Mouse (Mus musculus) kidney, embryonic 16.5 days (tissue): Measurements from ENCODE around the gene Tmtc2. TPM values are rescaled to one million over a fixed set of nuclear protein-coding genes. Genes with fewer than 3 reads are reported as not detected.
A peak's percentile ranks its signal among the peaks of the same experiment; 100 is the strongest.

Experiments used
- ATAC-seq: fragments of 200-750 bp; cut with Nextera tagmentation; 2 replicates; pipeline ENCODE4 v1.8.0; 2017; ENCODE audit warnings: moderate TSS enrichment; ENCODE audit not compliant: low FRiP score, low TSS enrichment
- H3K27ac ChIP-seq: fragments of 300-500 bp; sonication (generic); 2 replicates; pipeline ENCODE4 v1.5.1; 2014; ENCODE audit warnings: low read length
- H3K27me3 ChIP-seq: fragments of 300-500 bp; sonication (generic); 2 replicates; pipeline ENCODE4 v1.6.1; 2014; ENCODE audit warnings: low read length, control low read depth, mixed read lengths; ENCODE audit not compliant: insufficient read depth
- H3K36me3 ChIP-seq: fragments of 300-500 bp; sonication (generic); 2 replicates; pipeline ENCODE4 v1.6.1; 2014; ENCODE audit warnings: low read length, control low read depth, mixed read lengths; ENCODE audit not compliant: insufficient read depth
- H3K4me1 ChIP-seq: fragments of 300-500 bp; sonication (generic); 2 replicates; pipeline ENCODE4 v1.6.1; 2014; ENCODE audit warnings: low read length, control low read depth, mixed read lengths; ENCODE audit not compliant: insufficient read depth
- H3K4me2 ChIP-seq: fragments of 300-500 bp; sonication (generic); replicated peaks from 2 replicates; pipeline ENCODE4 v1.6.1; 2014; ENCODE audit warnings: low read depth, low read length
- H3K4me3 ChIP-seq: fragments of 300-500 bp; sonication (generic); 2 replicates; pipeline ENCODE4 v1.5.1; 2014; ENCODE audit warnings: mild to moderate bottlenecking, low read length
- H3K9ac ChIP-seq: fragments of 300-500 bp; sonication (generic); replicated peaks from 2 replicates; pipeline ENCODE4 v1.6.1; 2014; ENCODE audit warnings: low read length
- H3K9me3 ChIP-seq: fragments of 300-500 bp; sonication (generic); 2 replicates; pipeline ENCODE4 v1.6.1; 2016; ENCODE audit warnings: low read length, control low read depth
- WGBS: fragments of 180-500 bp; shearing (Covaris S2); extraction: QIAGEN DNeasy Blood & Tissue Kit; methylation state at CpG from one replicate; pipeline ENCODE4 v1.1.7; 2014; 5-methylcytosine and 5-hydroxymethylcytosine counted together
- polyA plus RNA-seq: library from polyadenylated mRNA; unstranded; fragments of >200 nt; fragmentation: Nextera tagmentation; extraction: Ambion mirVana; gene quantifications from 2 replicates; pipeline ENCODE4 v1.2.1, GENCODE M21; 2015

The Tmtc2 gene
- polyA plus RNA-seq, 1 experiment from 2014 or later: 7.8 TPM

DNA sequence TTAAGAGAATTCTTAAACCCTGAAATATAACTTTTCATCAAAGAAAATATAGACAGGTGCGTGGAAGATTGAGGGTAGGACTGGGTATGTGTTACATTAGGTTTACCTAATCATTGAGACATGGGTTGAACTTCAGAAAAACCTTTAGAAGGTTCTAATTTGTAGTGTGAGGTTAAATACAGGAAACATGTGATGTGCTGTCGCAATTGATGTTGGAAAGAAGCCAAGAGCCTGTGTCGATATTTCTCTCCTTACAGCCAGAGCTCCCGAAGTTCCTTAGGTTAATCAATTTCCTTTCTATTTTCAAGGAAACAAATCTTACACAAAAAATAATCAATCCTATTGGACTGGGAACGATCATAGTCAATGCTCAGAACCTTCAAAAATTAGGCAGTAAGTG, 261.3 kb downstream of the Tmtc2 start:
- no peak for ATAC-seq
- H3K9ac ChIP-seq: no peak overlapping the region
- no peaks in the 10 kb centered on the region for H3K36me3 ChIP-seq
- no peaks in the 10 kb centered on the region for H3K4me1 ChIP-seq
- no peaks in the 10 kb centered on the region for H3K27me3 ChIP-seq
- H3K27ac ChIP-seq: no peak overlapping the region
- no peaks in the 10 kb centered on the region for H3K9me3 ChIP-seq
- WGBS: 79% methylated on average over 5 of the region's 5 CpGs
- H3K4me3 ChIP-seq: no peak overlapping the region
- H3K4me2 ChIP-seq: no peak overlapping the region

DNA sequence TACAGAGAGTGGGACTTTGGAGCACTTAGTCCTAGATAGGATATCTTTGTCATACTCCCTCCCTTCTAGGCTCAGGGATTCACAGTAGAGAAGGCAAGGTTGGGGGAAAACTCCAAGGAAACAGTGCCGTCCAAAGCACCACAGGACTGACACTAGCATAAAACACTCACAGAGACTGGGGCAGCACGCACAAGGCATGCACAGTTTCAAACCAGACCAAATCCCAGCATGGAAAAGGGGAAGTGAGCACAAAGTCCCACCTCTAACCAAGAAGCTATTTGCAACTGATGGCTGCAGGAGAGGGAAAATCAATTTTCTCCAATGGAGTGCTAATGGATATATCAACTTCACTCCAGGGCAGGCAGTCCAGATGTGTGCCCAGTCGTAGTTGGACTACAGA, 276.7 kb downstream of the Tmtc2 start:
- ATAC-seq: no peak
- Histone ChIP-seq H3K36me3 (peaks cover 9% of the 10 kb centered on the region; the same call in 1 of the 2 replicates), H3K9me3 (no peaks in the 10 kb centered on the region; the same call in 1 of the 2 replicates), H3K4me1 (no peaks in the 10 kb centered on the region), H3K27ac (no peak overlapping the region), H3K4me3 (no peak overlapping the region), H3K27me3 (no peaks in the 10 kb centered on the region), H3K9ac (no peak overlapping the region), H3K4me2 (no peak overlapping the region)
- 71% methylated on average over 3 of the region's 3 CpGs for WGBS

DNA sequence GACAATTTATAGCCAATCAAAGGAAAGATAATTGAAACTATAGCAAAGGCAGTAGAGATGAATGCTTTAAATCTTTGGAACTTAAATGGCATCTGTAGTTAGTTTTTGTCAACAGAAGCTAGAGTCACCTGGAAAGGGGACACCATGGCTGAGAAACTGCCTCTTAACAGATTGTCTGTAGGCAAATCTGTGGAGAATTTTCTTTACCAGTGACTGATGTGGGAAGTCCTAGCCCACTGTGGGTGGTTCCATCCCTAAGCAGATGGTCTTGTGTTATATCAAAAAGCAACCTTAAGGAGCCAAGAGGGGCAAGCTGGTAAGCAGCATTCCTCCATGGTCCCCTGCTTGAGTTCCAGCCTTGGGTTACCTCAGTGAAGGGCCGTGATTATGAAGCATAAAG, 281.3 kb downstream of the Tmtc2 start:
- WGBS: 85% methylated on average over 1 of the region's 1 CpGs
- Histone ChIP-seq H3K4me3 (no peak overlapping the region), H3K9me3 (no peaks in the 10 kb centered on the region), H3K4me1 (no peaks in the 10 kb centered on the region), H3K27ac (no peak overlapping the region), H3K36me3 (no peaks in the 10 kb centered on the region), H3K27me3 (no peaks in the 10 kb centered on the region), H3K9ac (no peak overlapping the region), H3K4me2 (no peak overlapping the region)
- ATAC-seq: no peak

DNA sequence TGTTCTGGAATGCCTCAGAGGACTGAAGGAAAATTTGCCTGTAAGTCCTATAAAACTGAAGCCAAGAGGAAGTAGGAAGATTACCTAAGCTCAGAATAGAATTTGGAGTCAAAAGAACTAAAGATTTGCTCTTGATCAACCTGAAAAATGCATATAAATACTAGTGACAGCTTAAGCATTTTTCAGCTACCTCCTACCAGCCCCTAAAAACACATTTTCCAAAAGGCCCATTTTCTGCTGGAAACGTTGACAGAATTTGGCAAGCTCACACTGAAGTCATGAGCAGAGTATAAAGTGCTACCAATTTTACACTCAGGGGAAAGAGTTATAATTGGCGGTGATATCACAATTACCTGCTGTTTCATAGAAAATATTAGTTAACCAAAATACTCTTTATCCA, 285.8 kb downstream of the Tmtc2 start:
- no peaks in the 10 kb centered on the region for H3K9me3 ChIP-seq
- no peak overlapping the region for H3K4me3 ChIP-seq
- H3K4me1 ChIP-seq: peaks cover 10% of the 10 kb centered on the region; the same call in 1 of the 2 replicates
- 76% methylated on average over 2 of the region's 2 CpGs for WGBS
- H3K36me3 ChIP-seq: no peaks in the 10 kb centered on the region
- ATAC-seq: no peak
- H3K27ac ChIP-seq: no peak overlapping the region
- H3K27me3 ChIP-seq: no peaks in the 10 kb centered on the region
- H3K4me2 ChIP-seq: no peak overlapping the region
- H3K9ac ChIP-seq: no peak overlapping the region

DNA sequence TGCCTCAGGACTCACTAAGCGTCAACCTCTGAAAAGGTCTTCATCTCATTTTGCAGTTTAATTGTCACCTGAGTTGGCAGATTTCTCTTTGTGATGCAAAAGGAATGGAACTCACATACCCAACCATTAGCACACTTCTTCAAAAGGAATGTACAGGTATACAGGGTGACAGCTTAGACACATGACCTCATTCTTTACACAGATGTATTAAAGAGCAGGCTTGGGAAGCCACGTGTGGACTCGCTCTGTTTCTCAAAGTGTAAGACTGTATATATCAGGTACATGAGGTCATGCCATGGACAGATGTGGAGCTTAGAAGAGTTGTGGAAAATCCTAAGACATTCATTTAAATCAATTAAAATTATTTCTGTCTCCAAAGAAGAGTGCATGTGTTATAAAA, 286.7 kb downstream of the Tmtc2 start:
- Histone ChIP-seq H3K36me3 (no peaks in the 10 kb centered on the region), H3K4me2 (no peak overlapping the region), H3K4me3 (no peak overlapping the region), H3K4me1 (peaks cover 10% of the 10 kb centered on the region; the same call in 1 of the 2 replicates), H3K9me3 (no peaks in the 10 kb centered on the region), H3K27ac (no peak overlapping the region), H3K27me3 (no peaks in the 10 kb centered on the region), H3K9ac (no peak overlapping the region)
- 88% methylated on average over 3 of the region's 3 CpGs for WGBS
- no peak for ATAC-seq

DNA sequence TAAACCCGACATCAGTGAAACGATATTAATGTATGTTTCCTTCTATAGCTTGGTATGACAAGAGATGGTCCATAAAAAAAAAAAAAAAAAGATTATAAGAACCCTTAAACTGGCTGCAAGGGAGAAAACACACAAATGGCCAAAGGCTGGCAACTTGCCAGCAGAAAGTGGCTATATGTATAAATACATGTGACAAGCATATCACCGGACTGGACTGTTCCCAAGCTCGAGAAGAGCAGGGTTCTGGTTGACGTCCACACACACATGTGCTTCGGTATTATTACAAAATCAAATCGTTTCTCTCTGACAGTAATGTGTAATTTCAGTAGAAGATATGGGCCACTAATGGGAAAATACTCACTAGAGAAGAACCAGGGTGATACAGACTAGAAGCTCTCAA, 287.2 kb downstream of the Tmtc2 start:
- H3K9me3 ChIP-seq: no peaks in the 10 kb centered on the region
- no peak overlapping the region for H3K4me3 ChIP-seq
- H3K36me3 ChIP-seq: no peaks in the 10 kb centered on the region
- no peak overlapping the region for H3K27ac ChIP-seq
- 78% methylated on average over 7 of the region's 7 CpGs for WGBS
- H3K4me1 ChIP-seq: peaks cover 10% of the 10 kb centered on the region; the same call in 1 of the 2 replicates
- ATAC-seq: no peak
- H3K4me2 ChIP-seq: no peak overlapping the region
- no peak overlapping the region for H3K9ac ChIP-seq
- no peaks in the 10 kb centered on the region for H3K27me3 ChIP-seq

DNA sequence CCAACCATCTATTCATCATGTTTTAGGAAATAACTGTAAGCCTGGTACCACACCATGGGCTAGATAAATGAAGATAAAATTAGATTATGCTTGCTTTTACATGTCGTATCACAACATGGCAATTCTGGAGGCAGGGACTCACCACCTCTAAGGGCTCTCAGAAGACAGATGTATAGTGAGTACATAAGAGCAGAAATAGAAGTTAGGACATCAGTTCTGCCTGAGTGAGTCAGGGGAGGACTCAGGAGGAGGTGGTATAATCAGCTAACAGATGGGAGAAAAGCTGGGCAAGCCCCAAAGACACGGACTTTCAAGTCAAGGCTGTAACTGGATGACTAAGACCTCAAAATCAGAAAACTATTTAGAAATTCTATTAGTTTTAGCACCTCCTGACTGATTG, 288.0 kb downstream of the Tmtc2 start:
- ATAC-seq: no peak
- Histone ChIP-seq H3K4me2 (no peak overlapping the region), H3K36me3 (no peaks in the 10 kb centered on the region), H3K4me3 (no peak overlapping the region), H3K9ac (no peak overlapping the region), H3K27ac (no peak overlapping the region), H3K27me3 (no peaks in the 10 kb centered on the region), H3K4me1 (peaks cover 10% of the 10 kb centered on the region; the same call in 1 of the 2 replicates), H3K9me3 (no peaks in the 10 kb centered on the region)
- WGBS: 67% methylated on average over 2 of the region's 2 CpGs

DNA sequence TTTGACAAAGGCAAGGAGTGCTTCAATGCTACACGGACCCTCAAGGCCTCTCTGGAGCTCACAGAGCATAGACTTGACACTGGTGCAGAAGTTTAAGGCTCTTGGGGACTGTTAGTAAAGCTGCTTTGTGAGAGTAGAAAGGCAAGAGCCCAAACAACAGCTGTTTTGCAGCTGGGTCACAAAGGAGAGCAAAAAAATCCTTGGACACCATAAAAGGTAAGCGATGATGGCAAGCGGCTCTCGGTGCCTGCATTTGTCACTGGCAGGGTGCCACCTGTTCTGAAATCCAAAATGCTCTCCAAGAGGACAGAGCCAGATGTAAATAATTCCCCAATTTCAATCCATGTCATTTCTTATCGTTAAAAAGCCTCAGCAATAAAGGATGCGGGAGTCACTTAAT, 290.1 kb downstream of the Tmtc2 start:
- 31% methylated on average over 6 of the region's 6 CpGs for WGBS
- H3K9me3 ChIP-seq: no peaks in the 10 kb centered on the region
- no peak; the same call in 1 of the 2 replicates for ATAC-seq
- no peak overlapping the region for H3K9ac ChIP-seq
- H3K27me3 ChIP-seq: no peaks in the 10 kb centered on the region
- peaks cover 10% of the 10 kb centered on the region; the same call in 1 of the 2 replicates for H3K4me1 ChIP-seq
- H3K36me3 ChIP-seq: no peaks in the 10 kb centered on the region
- peak overlapping the region; percentile 27; the same call in 1 of the 2 replicates for H3K27ac ChIP-seq
- peak overlapping the region; percentile 27; the same call in 1 of the 2 replicates for H3K4me2 ChIP-seq
- H3K4me3 ChIP-seq: no peak overlapping the region

DNA sequence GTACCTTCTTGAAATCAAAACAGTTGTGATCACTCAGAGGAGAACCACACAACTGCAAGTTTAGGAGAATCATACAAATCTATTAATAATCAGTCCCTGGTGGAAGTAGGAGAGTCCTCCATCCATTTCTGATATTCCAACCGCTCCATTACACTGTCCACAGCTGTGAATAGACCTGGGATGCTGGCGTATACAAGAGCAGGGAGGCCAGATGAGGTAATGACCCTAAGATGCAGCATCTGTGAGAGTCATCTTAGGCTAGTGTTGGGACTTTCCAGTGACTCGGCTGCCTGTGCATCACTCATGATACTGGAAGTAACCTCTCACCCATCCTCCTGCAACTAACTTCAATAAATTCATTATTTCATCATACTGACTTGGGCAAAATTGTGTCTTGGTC, 293.3 kb downstream of the Tmtc2 start:
- Histone ChIP-seq H3K4me2 (no peak overlapping the region), H3K9me3 (no peaks in the 10 kb centered on the region), H3K27me3 (no peaks in the 10 kb centered on the region), H3K4me3 (no peak overlapping the region), H3K27ac (no peak overlapping the region), H3K36me3 (no peaks in the 10 kb centered on the region), H3K9ac (no peak overlapping the region), H3K4me1 (peaks cover 10% of the 10 kb centered on the region; the same call in 1 of the 2 replicates)
- no peak for ATAC-seq
- 85% methylated on average over 3 of the region's 3 CpGs for WGBS

DNA sequence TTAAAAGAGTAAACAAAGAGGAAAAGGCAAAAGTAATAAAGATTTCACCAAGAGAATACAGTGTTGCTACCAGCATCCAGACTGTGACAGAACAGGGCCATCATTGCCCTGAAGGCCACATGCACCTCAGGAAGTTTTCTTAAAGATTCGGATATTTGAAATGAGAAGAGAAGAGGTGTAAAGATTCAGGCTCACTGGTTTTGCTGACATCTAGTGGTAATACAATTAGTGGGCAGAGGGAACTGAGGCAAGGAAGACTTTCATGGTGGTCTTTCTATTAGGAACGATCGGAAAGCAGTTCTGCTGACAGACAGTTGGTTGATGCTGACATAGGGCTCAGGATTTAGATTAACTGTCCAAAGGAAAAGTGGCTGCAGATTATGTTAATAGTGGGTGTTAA, 314.2 kb downstream of the Tmtc2 start:
- no peak for ATAC-seq
- Histone ChIP-seq H3K36me3 (no peaks in the 10 kb centered on the region), H3K4me1 (no peaks in the 10 kb centered on the region), H3K9me3 (no peaks in the 10 kb centered on the region), H3K4me2 (no peak overlapping the region), H3K4me3 (no peak overlapping the region), H3K27me3 (no peaks in the 10 kb centered on the region), H3K9ac (no peak overlapping the region), H3K27ac (no peak overlapping the region)
- 55% methylated on average over 3 of the region's 3 CpGs for WGBS
